Mouse (Mus musculus) kidney, embryonic 15.5 days (tissue): ENCODE measurements around the gene Ppa2. TPM values are rescaled to one million over a fixed set of nuclear protein-coding genes. Genes with fewer than 3 reads are reported as not detected.

Source experiments
- ATAC-seq: fragments of 200-750 bp; cut with Nextera tagmentation; replicated peaks from 2 replicates; pipeline ENCODE4 v1.8.0; 2017; ENCODE audit warnings: moderate TSS enrichment; ENCODE audit not compliant: low FRiP score
- H3K27ac ChIP-seq: fragments of 300-500 bp; sonication (generic); 2 replicates; pipeline ENCODE4 v1.5.1; 2015; ENCODE audit warnings: mild to moderate bottlenecking, inconsistent platforms
- H3K27me3 ChIP-seq: fragments of 300-500 bp; sonication (generic); 2 replicates; pipeline ENCODE4 v1.6.1; 2015; ENCODE audit warnings: inconsistent platforms
- H3K36me3 ChIP-seq: fragments of 300-500 bp; sonication (generic); 2 replicates; pipeline ENCODE4 v1.6.1; 2015; ENCODE audit warnings: inconsistent platforms
- H3K4me1 ChIP-seq: fragments of 300-500 bp; sonication (generic); 2 replicates; pipeline ENCODE4 v1.6.1; 2015; ENCODE audit warnings: inconsistent platforms
- H3K4me2 ChIP-seq: fragments of 300-500 bp; sonication (generic); 2 replicates; pipeline ENCODE4 v1.6.1; 2015; ENCODE audit warnings: moderate library complexity, mild to moderate bottlenecking, inconsistent platforms
- H3K4me3 ChIP-seq: fragments of 300-500 bp; sonication (generic); replicated peaks from 2 replicates; pipeline ENCODE4 v1.5.1; 2015; ENCODE audit warnings: mild to moderate bottlenecking, inconsistent platforms
- H3K9ac ChIP-seq: fragments of 300-500 bp; sonication (generic); 2 replicates; pipeline ENCODE4 v1.6.1; 2015; ENCODE audit warnings: mild to moderate bottlenecking, inconsistent platforms
- H3K9me3 ChIP-seq: fragments of 300-500 bp; sonication (generic); replicated peaks from 2 replicates; pipeline ENCODE4 v1.6.1; 2016; ENCODE audit warnings: inconsistent platforms
- WGBS: fragments of 180-500 bp; shearing (Covaris S2); methylation state at CpG from one replicate; pipeline ENCODE4 v1.1.7; 2015; ENCODE audit warnings: mixed read lengths; 5-methylcytosine and 5-hydroxymethylcytosine counted together
- polyA plus RNA-seq: library from polyadenylated mRNA; unstranded; fragments of >200 nt; fragmentation: Nextera tagmentation; extraction: Ambion mirVana; gene quantifications from 2 replicates; pipeline ENCODE4 v1.2.1, GENCODE M21; 2015

Ppa2 gene
- polyA plus RNA-seq, 1 experiment from 2014 or later, result 99.8 TPM

DNA sequence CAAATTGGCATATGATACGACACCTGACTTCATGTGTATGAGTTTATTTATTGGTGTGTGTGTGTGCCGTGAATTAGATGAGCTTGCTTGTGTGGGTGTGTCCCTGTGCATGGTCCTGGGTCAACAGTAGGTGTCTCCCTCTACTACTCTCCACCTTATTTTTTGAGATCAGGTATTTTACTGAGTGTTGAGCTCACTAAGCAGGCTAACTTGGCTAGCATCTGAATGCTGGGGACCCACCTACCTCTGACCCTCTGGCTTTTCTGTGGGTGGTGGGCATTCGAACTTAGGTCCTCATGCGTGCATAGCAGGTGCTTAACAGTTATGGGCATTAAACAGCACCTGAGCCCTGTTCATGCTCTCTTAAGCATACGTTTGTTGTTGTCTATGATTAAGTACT lies 96.3 kb downstream of the Ppa2 start:
- H3K4me1 ChIP-seq, result no peaks in the 10 kb centered on the region
- 78% methylated on average over 5 of the region's 5 CpGs for WGBS
- no peaks in the 10 kb centered on the region for H3K27me3 ChIP-seq
- no peak for ATAC-seq
- no peaks in the 10 kb centered on the region for H3K9me3 ChIP-seq
- no peak overlapping the region for H3K9ac ChIP-seq
- no peak overlapping the region for H3K27ac ChIP-seq
- no peak overlapping the region for H3K4me3 ChIP-seq
- H3K36me3 ChIP-seq, result no peaks in the 10 kb centered on the region
- no peak overlapping the region for H3K4me2 ChIP-seq

DNA sequence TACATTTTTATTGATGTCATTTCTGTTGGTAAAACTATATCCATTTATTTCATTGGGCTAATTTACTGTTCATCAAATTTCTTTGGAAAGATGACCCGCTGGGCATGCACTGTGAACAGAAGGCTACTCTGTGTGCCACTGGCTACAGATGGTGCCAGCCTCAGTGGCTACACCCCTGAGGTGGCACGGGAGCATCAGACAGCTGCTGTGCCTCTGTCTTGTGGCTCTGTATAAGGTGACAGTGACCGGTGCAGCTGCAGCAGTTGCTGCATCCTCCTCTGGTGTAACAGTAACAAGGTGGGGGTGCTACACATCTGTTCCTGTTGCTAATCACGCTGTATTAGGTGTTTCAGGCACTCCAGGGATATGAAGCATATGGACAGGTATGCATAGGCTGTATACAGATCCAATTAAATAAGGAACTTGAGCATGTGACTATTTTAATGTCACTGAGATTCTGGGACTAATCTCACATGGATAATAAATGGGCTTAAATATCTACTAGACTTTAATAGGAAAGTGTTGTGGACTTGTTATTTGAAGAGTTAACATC lies 101.3 kb downstream of the Ppa2 start:
- Histone ChIP-seq H3K4me2 (no peak overlapping the region), H3K27me3 (no peaks in the 10 kb centered on the region), H3K4me3 (no peak overlapping the region), H3K36me3 (no peaks in the 10 kb centered on the region), H3K9ac (no peak overlapping the region), H3K4me1 (no peaks in the 10 kb centered on the region), H3K9me3 (no peaks in the 10 kb centered on the region), H3K27ac (no peak overlapping the region)
- WGBS, result 79% methylated on average over 4 of the region's 4 CpGs
- ATAC-seq, result no peak

DNA sequence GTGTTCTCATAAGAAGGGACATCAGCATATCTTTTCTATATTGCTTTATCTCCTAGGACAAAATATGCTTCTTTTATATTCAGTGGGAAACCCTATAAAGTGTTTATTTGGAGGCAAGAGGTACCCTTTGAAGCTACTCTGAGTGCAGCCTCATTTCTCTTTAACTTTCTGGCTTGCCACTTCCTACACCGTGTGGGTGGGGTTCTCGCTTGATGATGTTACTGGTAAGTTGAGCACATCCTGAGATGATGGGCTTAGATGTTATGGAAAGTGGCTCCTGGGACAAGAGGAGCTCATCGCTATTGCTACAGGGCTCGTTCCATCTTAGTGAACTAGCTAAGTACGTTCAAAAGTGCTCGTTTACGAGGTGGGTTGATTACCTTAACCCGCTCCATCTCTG lies 101.9 kb downstream of the Ppa2 start:
- no peaks in the 10 kb centered on the region for H3K36me3 ChIP-seq
- 67% methylated on average over 8 of the region's 8 CpGs for WGBS
- H3K9me3 ChIP-seq, result no peaks in the 10 kb centered on the region
- ATAC-seq, result no peak
- H3K4me2 ChIP-seq, result no peak overlapping the region
- no peaks in the 10 kb centered on the region for H3K27me3 ChIP-seq
- no peaks in the 10 kb centered on the region for H3K4me1 ChIP-seq
- H3K9ac ChIP-seq, result no peak overlapping the region
- H3K27ac ChIP-seq, result no peak overlapping the region
- no peak overlapping the region for H3K4me3 ChIP-seq

DNA sequence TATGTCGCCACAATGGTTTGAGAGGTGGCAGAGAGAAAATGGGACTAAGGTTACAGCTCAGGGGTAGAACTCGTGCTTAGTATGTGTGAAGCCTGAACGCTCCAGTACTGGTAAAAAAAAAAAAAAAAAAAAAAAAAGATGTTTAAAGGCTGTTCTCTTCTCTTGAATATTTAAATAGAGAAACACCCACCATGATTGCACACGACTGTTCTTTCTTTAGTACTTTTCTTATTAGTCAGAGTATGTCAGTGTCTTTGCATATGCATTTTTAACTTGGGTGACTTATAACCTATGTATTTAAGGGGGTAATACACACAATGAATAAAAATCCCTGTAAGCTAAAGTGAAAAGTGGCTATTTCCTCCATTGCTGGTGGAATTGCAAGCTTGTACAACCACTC lies 104.8 kb downstream of the Ppa2 start:
- Histone ChIP-seq H3K4me3 (no peak overlapping the region), H3K4me1 (no peaks in the 10 kb centered on the region), H3K9me3 (no peaks in the 10 kb centered on the region), H3K27me3 (no peaks in the 10 kb centered on the region), H3K27ac (no peak overlapping the region), H3K36me3 (no peaks in the 10 kb centered on the region), H3K9ac (no peak overlapping the region), H3K4me2 (no peak overlapping the region)
- 83% methylated on average over 4 of the region's 4 CpGs for WGBS
- no peak for ATAC-seq

DNA sequence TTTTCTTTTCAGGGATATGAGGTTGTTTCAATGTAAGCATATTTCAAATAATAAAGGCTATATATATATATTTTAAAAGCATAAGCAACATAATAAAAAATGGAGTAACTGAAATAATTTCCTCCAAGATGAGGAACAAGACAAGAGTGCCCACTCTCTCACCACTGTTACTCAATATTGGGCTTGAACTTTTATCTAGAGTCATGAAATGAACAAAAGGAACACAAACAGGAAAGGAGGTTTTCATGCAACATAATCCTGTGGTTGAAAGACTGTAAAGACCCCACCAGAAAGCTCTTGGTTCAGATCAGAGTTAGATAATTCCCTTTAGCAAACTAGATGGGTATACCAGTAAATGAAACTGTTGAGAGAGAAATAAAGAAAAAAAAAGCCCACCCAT lies 113.2 kb downstream of the Ppa2 start:
- Histone ChIP-seq H3K9me3 (no peaks in the 10 kb centered on the region), H3K36me3 (no peaks in the 10 kb centered on the region), H3K27me3 (no peaks in the 10 kb centered on the region), H3K4me2 (no peak overlapping the region), H3K4me1 (no peaks in the 10 kb centered on the region), H3K27ac (no peak overlapping the region), H3K4me3 (no peak overlapping the region), H3K9ac (no peak overlapping the region)
- no peak for ATAC-seq

Other genes with a start within 250 kb of the Ppa2 start
- gene Ints12, start 218.3 kb upstream of the Ppa2 start, polyA plus RNA-seq, result 22.0 and 24.1 TPM in 2 replicates
- gene Gstcd, start 218.1 kb upstream of the Ppa2 start, polyA plus RNA-seq, result 8.6 and 9.0 TPM in 2 replicates
- gene Arhgef38, start 75.2 kb upstream of the Ppa2 start, polyA plus RNA-seq, result 5.0 and 6.6 TPM in 2 replicates
- gene Tet2, start 235.0 kb downstream of the Ppa2 start, polyA plus RNA-seq, result 20.0 and 23.3 TPM in 2 replicates